Mouse (Mus musculus) lung, adult 2 months (tissue): Measurements from ENCODE around the gene Cct4.

Source experiments
- CTCF ChIP-seq: fragments of 200-500 bp; IDR thresholded peaks from 2 replicates; pipeline ENCODE4 v1.5.1; 2011; ENCODE audit warnings: mild to moderate bottlenecking, low read length, control low read depth; ENCODE audit not compliant: insufficient read depth
- POLR2A ChIP-seq: fragments of 200-500 bp; IDR thresholded peaks from 2 replicates; pipeline ENCODE4 v1.6.1; 2011; ENCODE audit warnings: low read depth, mild to moderate bottlenecking, control low read depth, low read length, borderline replicate concordance; ENCODE audit errors: extremely low read depth

DNA sequence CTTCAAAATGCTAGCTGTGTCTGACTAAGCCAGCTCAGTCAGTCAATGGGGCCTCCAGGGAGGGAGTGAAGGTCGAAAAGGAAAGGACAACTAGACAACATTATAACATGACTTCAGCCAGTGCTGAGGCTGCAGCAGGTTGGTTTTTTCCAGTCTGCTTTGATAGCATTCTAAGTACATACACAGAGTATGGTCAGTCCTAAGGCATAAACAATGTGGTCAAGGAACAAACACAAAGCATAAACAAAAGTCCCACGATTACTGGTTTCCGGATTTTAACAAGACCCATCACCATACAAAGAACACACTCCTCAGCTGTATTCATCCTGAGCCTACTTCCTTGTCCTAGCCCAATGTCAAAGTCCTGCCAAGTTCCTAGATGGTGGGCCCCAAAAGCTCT lies 4.8 kb upstream of the Cct4 start:
- TF ChIP-seq POLR2A, result no peak
- no peak for TF ChIP-seq CTCF
